Mouse (Mus musculus): Measurements from ENCODE around the gene Zfp710. TPM values are rescaled to one million over a fixed set of nuclear protein-coding genes. Genes with fewer than 3 reads are reported as not detected.
A peak's percentile ranks its signal among the peaks of the same experiment; 100 is the strongest.

The Zfp710 gene
- polyA plus RNA-seq, 2 experiments, result 15.0 to 24.7 TPM

GRCm38 (mm10) chr7:79994476-79994875 is 30.1 kb upstream of the Zfp710 start:
- no peaks in the 10 kb centered on the region for H3K36me3 ChIP-seq (ENCODE audit: control insufficient read depth, insufficient read depth, low read length)
- H3K4me2 ChIP-seq (replicated peaks; ENCODE audit: low read depth, low read length, severe bottlenecking), result no peak overlapping the region
- no peaks in the 10 kb centered on the region for H3K27me3 ChIP-seq (ENCODE audit: control insufficient read depth, insufficient read depth, low read length)
- H3K4me3 ChIP-seq (replicated peaks; ENCODE audit: low read length), result no peak overlapping the region
- WGBS, result 24% methylated on average over 8 of the region's 8 CpGs
- no peak for TF ChIP-seq POLR2A (IDR thresholded peaks at IDR 0.05; ENCODE audit: borderline replicate concordance, extremely low read depth, insufficient read depth, insufficient read length)
- no peak overlapping the region for H3K27ac ChIP-seq (replicated peaks; ENCODE audit: low read depth, low read length)
- H3K9me3 ChIP-seq (ENCODE audit: control insufficient read depth, low read length), result no peaks in the 10 kb centered on the region
- no peak for ATAC-seq (ENCODE audit: low FRiP score, low read depth)
- no peaks in the 10 kb centered on the region for H3K4me1 ChIP-seq (ENCODE audit: control insufficient read depth, insufficient read depth, low read length)
- peak; percentile 39 for DNase-seq (ENCODE audit: low spot score)
- no peak overlapping the region for H3K9ac ChIP-seq (ENCODE audit: low read depth, low read length, severe bottlenecking)

GRCm38 (mm10) chr7:79997761-79998160 is 26.9 kb upstream of the Zfp710 start:
- no peak overlapping the region for H3K4me3 ChIP-seq (replicated peaks; ENCODE audit: low read length)
- no peaks in the 10 kb centered on the region for H3K27me3 ChIP-seq (ENCODE audit: control insufficient read depth, insufficient read depth, low read length)
- H3K9ac ChIP-seq (ENCODE audit: low read depth, low read length, severe bottlenecking), result no peak overlapping the region
- TF ChIP-seq POLR2A (IDR thresholded peaks at IDR 0.05; ENCODE audit: borderline replicate concordance, extremely low read depth, insufficient read depth, insufficient read length), result no peak
- WGBS, result 84% methylated on average over 1 of the region's 1 CpGs
- H3K4me1 ChIP-seq (ENCODE audit: control insufficient read depth, insufficient read depth, low read length), result no peaks in the 10 kb centered on the region
- H3K36me3 ChIP-seq (ENCODE audit: control insufficient read depth, insufficient read depth, low read length), result no peaks in the 10 kb centered on the region
- H3K27ac ChIP-seq (replicated peaks; ENCODE audit: low read depth, low read length), result no peak overlapping the region
- ATAC-seq (ENCODE audit: low FRiP score, low read depth), result no peak
- no peaks in the 10 kb centered on the region for H3K9me3 ChIP-seq (ENCODE audit: control insufficient read depth, low read length)
- H3K4me2 ChIP-seq (replicated peaks; ENCODE audit: low read depth, low read length, severe bottlenecking), result no peak overlapping the region
- DNase-seq (ENCODE audit: low spot score), result no peak

GRCm38 (mm10) chr7:80002353-80003055 is 22.1 kb upstream of the Zfp710 start:
- no peak for TF ChIP-seq POLR2A (IDR thresholded peaks at IDR 0.05; ENCODE audit: borderline replicate concordance, extremely low read depth, insufficient read depth, insufficient read length)
- H3K27ac ChIP-seq (replicated peaks; ENCODE audit: low read depth, low read length), result no peak overlapping the region
- H3K9me3 ChIP-seq (ENCODE audit: control insufficient read depth, low read length), result no peaks in the 10 kb centered on the region
- no peak overlapping the region for H3K4me3 ChIP-seq (replicated peaks; ENCODE audit: low read length)
- no peaks in the 10 kb centered on the region for H3K4me1 ChIP-seq (ENCODE audit: control insufficient read depth, insufficient read depth, low read length)
- no peak overlapping the region for H3K9ac ChIP-seq (ENCODE audit: low read depth, low read length, severe bottlenecking)
- no peak for DNase-seq (ENCODE audit: low spot score)
- no peak overlapping the region for H3K4me2 ChIP-seq (replicated peaks; ENCODE audit: low read depth, low read length, severe bottlenecking)
- ATAC-seq (ENCODE audit: low FRiP score, low read depth), result no peak
- no peaks in the 10 kb centered on the region for H3K27me3 ChIP-seq (ENCODE audit: control insufficient read depth, insufficient read depth, low read length)
- WGBS, result 69% methylated on average over 11 of the region's 11 CpGs
- no peaks in the 10 kb centered on the region for H3K36me3 ChIP-seq (ENCODE audit: control insufficient read depth, insufficient read depth, low read length)

DNA sequence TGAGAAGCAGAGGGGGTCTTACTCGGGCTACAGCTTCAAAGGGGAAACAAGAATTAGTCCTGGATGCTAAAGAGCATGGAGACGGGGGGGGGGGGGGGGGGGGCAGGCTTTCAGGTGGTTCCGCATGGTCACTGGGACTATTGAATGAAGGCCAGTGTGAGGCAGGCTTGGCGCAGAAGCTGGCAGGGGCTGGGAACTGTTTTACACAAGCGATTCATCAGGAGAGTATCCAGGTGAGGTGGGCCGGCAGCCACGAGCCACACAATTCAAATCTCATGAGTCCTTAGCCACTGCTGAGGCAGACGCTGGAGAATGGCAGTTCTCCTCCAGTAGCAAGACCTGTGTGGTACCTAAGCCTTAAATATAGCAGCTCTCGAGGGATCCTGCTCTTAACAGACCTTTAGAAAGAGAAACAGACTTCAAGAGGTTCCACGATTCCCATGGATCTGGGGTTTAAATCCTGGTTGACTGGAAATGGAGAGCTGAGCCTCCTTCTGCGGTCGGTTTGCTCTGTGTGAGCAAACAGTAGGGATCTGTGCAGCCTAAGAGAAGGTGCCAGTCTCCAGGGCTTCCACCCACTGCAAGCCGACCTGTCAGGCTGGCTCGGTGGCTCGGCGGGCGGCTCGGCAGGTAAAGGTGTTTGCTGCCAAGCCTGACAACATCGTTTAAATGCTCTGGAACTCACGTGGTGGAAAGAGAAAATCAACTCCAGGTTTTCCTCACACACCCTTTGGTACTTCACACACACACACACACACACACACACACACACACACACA is 19.6 kb upstream of the Zfp710 start:
- 38% methylated on average over 18 of the region's 20 CpGs for WGBS
- DNase-seq (ENCODE audit: low spot score), result no peak
- no peak overlapping the region for H3K27ac ChIP-seq (replicated peaks; ENCODE audit: low read depth, low read length)
- no peak overlapping the region for H3K9ac ChIP-seq (ENCODE audit: low read depth, low read length, severe bottlenecking)
- no peak overlapping the region for H3K4me2 ChIP-seq (replicated peaks; ENCODE audit: low read depth, low read length, severe bottlenecking)
- H3K4me1 ChIP-seq (ENCODE audit: control insufficient read depth, insufficient read depth, low read length), result no peaks in the 10 kb centered on the region
- no peak for TF ChIP-seq POLR2A (IDR thresholded peaks at IDR 0.05; ENCODE audit: borderline replicate concordance, extremely low read depth, insufficient read depth, insufficient read length)
- no peaks in the 10 kb centered on the region for H3K27me3 ChIP-seq (ENCODE audit: control insufficient read depth, insufficient read depth, low read length)
- no peaks in the 10 kb centered on the region for H3K9me3 ChIP-seq (ENCODE audit: control insufficient read depth, low read length)
- ATAC-seq (ENCODE audit: low FRiP score, low read depth), result no peak
- H3K4me3 ChIP-seq (replicated peaks; ENCODE audit: low read length), result no peak overlapping the region
- no peaks in the 10 kb centered on the region for H3K36me3 ChIP-seq (ENCODE audit: control insufficient read depth, insufficient read depth, low read length)

GRCm38 (mm10) chr7:80010680-80011079 is 13.9 kb upstream of the Zfp710 start:
- Histone ChIP-seq H3K4me3 (replicated peaks; ENCODE audit: low read length) (no peak overlapping the region), H3K27me3 (ENCODE audit: control insufficient read depth, insufficient read depth, low read length) (no peaks in the 10 kb centered on the region), H3K27ac (replicated peaks; ENCODE audit: low read depth, low read length) (no peak overlapping the region), H3K4me2 (replicated peaks; ENCODE audit: low read depth, low read length, severe bottlenecking) (no peak overlapping the region), H3K9ac (ENCODE audit: low read depth, low read length, severe bottlenecking) (no peak overlapping the region), H3K9me3 (ENCODE audit: control insufficient read depth, low read length) (no peaks in the 10 kb centered on the region), H3K4me1 (ENCODE audit: control insufficient read depth, insufficient read depth, low read length) (no peaks in the 10 kb centered on the region), H3K36me3 (ENCODE audit: control insufficient read depth, insufficient read depth, low read length) (no peaks in the 10 kb centered on the region)
- ATAC-seq (ENCODE audit: low FRiP score, low read depth) (no peak), DNase-seq (ENCODE audit: low spot score) (no peak)
- WGBS, result 60% methylated on average over 5 of the region's 5 CpGs
- TF ChIP-seq POLR2A (IDR thresholded peaks at IDR 0.05; ENCODE audit: borderline replicate concordance, extremely low read depth, insufficient read depth, insufficient read length), result no peak
